Mouse (Mus musculus): ENCODE measurements around the gene Olfr221. TPM values are rescaled to one million over a fixed set of nuclear protein-coding genes. Genes with fewer than 3 reads are reported as not detected.

The Olfr221 gene
- polyA plus RNA-seq, 1 experiment, result 0.53 TPM

GRCm38 (mm10) chr14:52003981-52004495 lies 38.2 kb downstream of the Olfr221 start:
- no peak for TF ChIP-seq CTCF (IDR thresholded peaks at IDR 0.05; ENCODE audit: control insufficient read depth, insufficient read depth, insufficient replicate concordance, low read depth, low read length)
- no peak for TF ChIP-seq POLR2A (IDR thresholded peaks at IDR 0.05; ENCODE audit: control insufficient read depth, low read depth, low read length)
- 0 out of 2 replicates have a peak overlapping the region, but pooled peaks have one; percentile 16 for H3K27ac ChIP-seq (ENCODE audit: control insufficient read depth, insufficient read depth, low read depth, low read length)
- peaks cover 39% of the 10 kb centered on the region for H3K4me1 ChIP-seq (ENCODE audit: control insufficient read depth, insufficient read depth, low read length)
- no peaks in the 10 kb centered on the region for H3K36me3 ChIP-seq (ENCODE audit: control insufficient read depth, insufficient read depth, low read length)
- H3K27me3 ChIP-seq (ENCODE audit: control insufficient read depth, insufficient read depth, low read length), result no peaks in the 10 kb centered on the region
- peak overlapping the region; percentile 69 for H3K4me3 ChIP-seq (ENCODE audit: control insufficient read depth, low read depth, low read length)

GRCm38 (mm10) chr14:51997483-51997882 lies 44.8 kb downstream of the Olfr221 start:
- H3K4me3 ChIP-seq (ENCODE audit: control insufficient read depth, low read depth, low read length), result no peak overlapping the region
- no peak overlapping the region for H3K27ac ChIP-seq (ENCODE audit: control insufficient read depth, insufficient read depth, low read depth, low read length)
- no peaks in the 10 kb centered on the region for H3K27me3 ChIP-seq (ENCODE audit: control insufficient read depth, insufficient read depth, low read length)
- TF ChIP-seq POLR2A (IDR thresholded peaks at IDR 0.05; ENCODE audit: control insufficient read depth, low read depth, low read length), result no peak
- TF ChIP-seq CTCF (IDR thresholded peaks at IDR 0.05; ENCODE audit: control insufficient read depth, insufficient read depth, insufficient replicate concordance, low read depth, low read length), result no peak
- no peaks in the 10 kb centered on the region for H3K36me3 ChIP-seq (ENCODE audit: control insufficient read depth, insufficient read depth, low read length)
- H3K4me1 ChIP-seq (ENCODE audit: control insufficient read depth, insufficient read depth, low read length), result peaks cover 14% of the 10 kb centered on the region

- Histone ChIP-seq H3K27ac (ENCODE audit: control insufficient read depth, insufficient read depth, low read depth, low read length) (no peak overlapping the region), H3K27me3 (ENCODE audit: control insufficient read depth, insufficient read depth, low read length) (no peaks in the 10 kb centered on the region), H3K36me3 (ENCODE audit: control insufficient read depth, insufficient read depth, low read length) (no peaks in the 10 kb centered on the region), H3K4me1 (ENCODE audit: control insufficient read depth, insufficient read depth, low read length) (peaks cover 14% of the 10 kb centered on the region), H3K4me3 (ENCODE audit: control insufficient read depth, low read depth, low read length) (no peak overlapping the region; the same call in 1 of the 2 replicates)
- TF ChIP-seq POLR2A (IDR thresholded peaks at IDR 0.05; ENCODE audit: control insufficient read depth, low read depth, low read length) (no peak), CTCF (IDR thresholded peaks at IDR 0.05; ENCODE audit: control insufficient read depth, insufficient read depth, insufficient replicate concordance, low read depth, low read length) (no peak)
Measured at GRCm38 (mm10) chr14:51996866-51997265, 45.4 kb downstream of the Olfr221 start.

- no peak for TF ChIP-seq CTCF (IDR thresholded peaks at IDR 0.05; ENCODE audit: control insufficient read depth, insufficient read depth, insufficient replicate concordance, low read depth, low read length)
- TF ChIP-seq POLR2A (IDR thresholded peaks at IDR 0.05; ENCODE audit: control insufficient read depth, low read depth, low read length), result no peak
- no peaks in the 10 kb centered on the region for H3K36me3 ChIP-seq (ENCODE audit: control insufficient read depth, insufficient read depth, low read length)
- H3K4me1 ChIP-seq (ENCODE audit: control insufficient read depth, insufficient read depth, low read length), result peaks cover 14% of the 10 kb centered on the region
- no peak overlapping the region for H3K27ac ChIP-seq (ENCODE audit: control insufficient read depth, insufficient read depth, low read depth, low read length)
- H3K4me3 ChIP-seq (ENCODE audit: control insufficient read depth, low read depth, low read length), result no peak overlapping the region
- H3K27me3 ChIP-seq (ENCODE audit: control insufficient read depth, insufficient read depth, low read length), result no peaks in the 10 kb centered on the region
Measured at GRCm38 (mm10) chr14:51996231-51996841, 45.9 kb downstream of the Olfr221 start.

DNA sequence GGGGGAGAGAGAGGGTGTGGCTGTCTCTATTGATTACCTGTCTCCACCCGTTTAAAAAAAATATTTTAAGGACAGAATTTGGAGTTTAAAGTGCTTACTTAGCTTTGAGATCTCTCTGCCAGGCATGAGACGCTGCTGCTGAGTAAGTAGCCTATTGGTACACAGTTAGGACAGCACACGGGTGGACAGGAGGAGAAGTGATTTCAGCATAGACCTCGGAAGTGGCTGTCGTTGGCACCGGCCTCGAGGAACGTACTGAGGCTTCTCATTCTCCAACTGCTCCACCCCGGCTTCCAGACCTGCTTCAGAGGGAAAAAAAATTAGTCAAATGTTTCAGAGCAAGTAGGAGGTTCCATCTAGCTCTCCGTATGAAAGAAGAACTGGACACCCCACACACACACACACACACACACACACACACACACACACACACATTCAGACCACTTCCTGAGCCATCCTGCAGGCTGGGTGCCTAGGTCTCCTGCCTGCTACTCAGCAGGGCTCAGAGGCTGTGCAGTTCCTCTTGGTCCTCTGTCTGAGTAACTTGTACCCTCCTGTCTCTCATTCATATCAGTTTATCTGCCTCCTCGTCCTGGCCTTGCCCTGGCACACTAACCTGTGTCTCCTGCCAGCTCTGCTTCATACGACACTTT lies 46.9 kb downstream of the Olfr221 start:
- Histone ChIP-seq H3K4me3 (ENCODE audit: control insufficient read depth, low read depth, low read length) (no peak overlapping the region), H3K36me3 (ENCODE audit: control insufficient read depth, insufficient read depth, low read length) (no peaks in the 10 kb centered on the region), H3K4me1 (ENCODE audit: control insufficient read depth, insufficient read depth, low read length) (peaks cover 14% of the 10 kb centered on the region), H3K27ac (ENCODE audit: control insufficient read depth, insufficient read depth, low read depth, low read length) (no peak overlapping the region), H3K27me3 (ENCODE audit: control insufficient read depth, insufficient read depth, low read length) (no peaks in the 10 kb centered on the region)
- no peak for TF ChIP-seq CTCF (IDR thresholded peaks at IDR 0.05; ENCODE audit: control insufficient read depth, insufficient read depth, insufficient replicate concordance, low read depth, low read length)
- TF ChIP-seq POLR2A (IDR thresholded peaks at IDR 0.05; ENCODE audit: control insufficient read depth, low read depth, low read length), result no peak

DNA sequence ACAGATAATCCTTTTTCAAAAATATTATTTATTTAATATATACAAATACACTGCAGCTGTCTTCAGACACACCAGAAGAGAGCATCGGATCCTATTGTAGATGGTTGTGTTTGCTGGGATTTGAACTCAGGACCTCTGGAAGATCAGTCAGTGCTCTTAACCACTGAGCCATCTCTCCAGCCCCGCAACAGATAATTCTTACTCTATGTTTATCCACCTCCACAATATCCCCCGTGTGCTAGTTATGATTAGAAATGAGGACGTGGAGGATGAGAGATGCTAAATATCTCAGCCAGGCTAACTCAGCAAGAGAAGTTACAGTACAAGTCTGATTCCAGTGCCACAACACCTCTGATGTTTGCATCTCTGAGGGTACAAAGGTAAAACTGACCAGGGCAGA lies 47.8 kb downstream of the Olfr221 start:
- Histone ChIP-seq H3K36me3 (ENCODE audit: control insufficient read depth, insufficient read depth, low read length) (no peaks in the 10 kb centered on the region), H3K4me3 (ENCODE audit: control insufficient read depth, low read depth, low read length) (no peak overlapping the region), H3K4me1 (ENCODE audit: control insufficient read depth, insufficient read depth, low read length) (peaks cover 14% of the 10 kb centered on the region), H3K27me3 (ENCODE audit: control insufficient read depth, insufficient read depth, low read length) (no peaks in the 10 kb centered on the region), H3K27ac (ENCODE audit: control insufficient read depth, insufficient read depth, low read depth, low read length) (no peak overlapping the region)
- TF ChIP-seq POLR2A (IDR thresholded peaks at IDR 0.05; ENCODE audit: control insufficient read depth, low read depth, low read length) (no peak), CTCF (IDR thresholded peaks at IDR 0.05; ENCODE audit: control insufficient read depth, insufficient read depth, insufficient replicate concordance, low read depth, low read length) (no peak)

DNA sequence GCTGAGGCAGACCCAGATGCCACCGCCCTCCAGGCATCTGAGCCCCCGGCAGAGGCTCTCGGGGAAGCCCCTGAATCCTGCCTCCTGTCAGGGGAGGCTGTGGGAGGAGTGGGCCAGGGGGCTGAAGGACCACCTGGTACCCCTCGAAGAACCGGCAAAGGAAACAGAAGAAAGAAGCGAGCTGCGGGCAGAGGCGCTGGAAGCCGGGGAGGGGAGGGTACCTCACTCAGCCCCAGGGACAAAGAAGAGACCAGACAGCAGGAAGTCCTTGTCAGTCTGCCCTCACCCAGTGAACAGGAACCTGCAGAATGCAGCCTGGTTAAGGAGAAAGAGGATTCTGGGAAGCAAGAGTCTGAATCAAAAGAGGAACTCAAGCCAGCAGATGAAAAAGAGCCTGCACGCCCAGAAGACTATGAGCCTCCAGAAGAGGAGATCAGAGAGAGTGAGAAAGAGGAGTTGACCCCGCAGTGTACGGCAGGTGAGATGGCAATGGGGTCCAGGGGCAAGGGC lies 52.7 kb downstream of the Olfr221 start:
- no peak overlapping the region for H3K4me3 ChIP-seq (ENCODE audit: control insufficient read depth, low read depth, low read length)
- TF ChIP-seq POLR2A (IDR thresholded peaks at IDR 0.05; ENCODE audit: control insufficient read depth, low read depth, low read length) (no peak), CTCF (IDR thresholded peaks at IDR 0.05; ENCODE audit: control insufficient read depth, insufficient read depth, insufficient replicate concordance, low read depth, low read length) (no peak)
- peaks cover 18% of the 10 kb centered on the region for H3K4me1 ChIP-seq (ENCODE audit: control insufficient read depth, insufficient read depth, low read length)
- H3K36me3 ChIP-seq (ENCODE audit: control insufficient read depth, insufficient read depth, low read length), result no peaks in the 10 kb centered on the region
- H3K27me3 ChIP-seq (ENCODE audit: control insufficient read depth, insufficient read depth, low read length), result no peaks in the 10 kb centered on the region; the same call in 1 of the 2 replicates
- no peak overlapping the region for H3K27ac ChIP-seq (ENCODE audit: control insufficient read depth, insufficient read depth, low read depth, low read length)

All from testis, adult 2 months (tissue).